Mouse (Mus musculus): Measurements from ENCODE around the gene Eif2ak1. TPM values are rescaled to one million over a fixed set of nuclear protein-coding genes. Genes with fewer than 3 reads are reported as not detected.
A peak's percentile ranks its signal among the peaks of the same experiment; 100 is the strongest.

The Eif2ak1 gene
- polyA plus RNA-seq, 1 experiment from 2014 or later, result 42.4 TPM

GRCm38 (mm10) chr5:143811653-143812052 is 5.9 kb upstream of the Eif2ak1 start:
- H3K4me3 ChIP-seq (ENCODE audit: low read depth, low read length), result no peak overlapping the region
- no peak overlapping the region for H3K27ac ChIP-seq (ENCODE audit: low read depth)
- H3K4me2 ChIP-seq, result no peak overlapping the region
- no peaks in the 10 kb centered on the region for H3K9me3 ChIP-seq (ENCODE audit: low read depth, low read length)
- no peak for ATAC-seq (ENCODE audit: insufficient read depth)
- H3K9ac ChIP-seq, result no peak overlapping the region
- no peaks in the 10 kb centered on the region for H3K4me1 ChIP-seq (ENCODE audit: insufficient read depth)
- H3K36me3 ChIP-seq (ENCODE audit: insufficient read depth), result no peaks in the 10 kb centered on the region
- DNase-seq, result no peak
- no peak for TF ChIP-seq CTCF (IDR thresholded peaks at IDR 0.05; ENCODE audit: low read depth)
- 80% methylated on average over 5 of the region's 5 CpGs for WGBS
- no peaks in the 10 kb centered on the region for H3K27me3 ChIP-seq (ENCODE audit: insufficient read depth, low read length)

DNA sequence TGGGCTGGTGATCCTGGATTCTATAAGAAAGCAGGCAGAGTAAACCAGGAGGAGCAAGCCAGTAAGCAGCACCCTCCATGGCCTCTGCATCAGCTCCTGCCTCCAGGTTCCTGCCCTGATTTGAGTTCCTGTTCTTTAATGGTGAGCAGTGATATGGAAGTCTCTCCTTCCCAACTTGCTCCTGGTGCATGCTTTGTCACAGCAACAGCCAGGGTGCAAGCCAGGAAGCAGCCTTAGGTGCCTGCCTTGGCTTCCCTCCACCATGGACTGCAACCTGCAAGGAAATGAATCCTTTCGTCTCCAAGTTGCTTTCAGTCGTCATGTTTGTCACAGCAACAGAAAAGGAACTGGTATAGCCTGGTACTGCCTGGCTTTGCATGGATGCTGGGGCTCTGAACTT is 3.0 kb upstream of the Eif2ak1 start:
- Histone ChIP-seq H3K27me3 (ENCODE audit: insufficient read depth, low read length) (no peaks in the 10 kb centered on the region), H3K9ac (no peak overlapping the region), H3K27ac (ENCODE audit: low read depth) (no peak overlapping the region), H3K9me3 (ENCODE audit: low read depth, low read length) (no peaks in the 10 kb centered on the region), H3K4me2 (no peak overlapping the region), H3K4me1 (ENCODE audit: insufficient read depth) (no peaks in the 10 kb centered on the region), H3K36me3 (ENCODE audit: insufficient read depth) (no peaks in the 10 kb centered on the region), H3K4me3 (ENCODE audit: low read depth, low read length) (no peak overlapping the region)
- TF ChIP-seq CTCF (IDR thresholded peaks at IDR 0.05; ENCODE audit: low read depth), result no peak
- ATAC-seq (ENCODE audit: insufficient read depth) (no peak), DNase-seq (no peak)
- 71% methylated on average over 2 of the region's 2 CpGs for WGBS

- Histone ChIP-seq H3K27me3 (ENCODE audit: insufficient read depth, low read length) (no peaks in the 10 kb centered on the region), H3K9me3 (ENCODE audit: low read depth, low read length) (no peaks in the 10 kb centered on the region), H3K36me3 (ENCODE audit: insufficient read depth) (no peaks in the 10 kb centered on the region), H3K27ac (ENCODE audit: low read depth) (no peak overlapping the region; the same call in 1 of the 2 replicates), H3K4me2 (peak overlapping the region; percentile 69), H3K9ac (peak overlapping the region; percentile 83), H3K4me3 (ENCODE audit: low read depth, low read length) (peak overlapping the region; percentile 81), H3K4me1 (ENCODE audit: insufficient read depth) (no peaks in the 10 kb centered on the region)
- DNase-seq (no peak), ATAC-seq (ENCODE audit: insufficient read depth) (peak; percentile 76)
- TF ChIP-seq CTCF (IDR thresholded peaks at IDR 0.05; ENCODE audit: low read depth), result no peak
- under 1% methylated on average over 32 of the region's 32 CpGs for WGBS
Measured at GRCm38 (mm10) chr5:143817931-143818311, 333 bp downstream of the Eif2ak1 start.

DNA sequence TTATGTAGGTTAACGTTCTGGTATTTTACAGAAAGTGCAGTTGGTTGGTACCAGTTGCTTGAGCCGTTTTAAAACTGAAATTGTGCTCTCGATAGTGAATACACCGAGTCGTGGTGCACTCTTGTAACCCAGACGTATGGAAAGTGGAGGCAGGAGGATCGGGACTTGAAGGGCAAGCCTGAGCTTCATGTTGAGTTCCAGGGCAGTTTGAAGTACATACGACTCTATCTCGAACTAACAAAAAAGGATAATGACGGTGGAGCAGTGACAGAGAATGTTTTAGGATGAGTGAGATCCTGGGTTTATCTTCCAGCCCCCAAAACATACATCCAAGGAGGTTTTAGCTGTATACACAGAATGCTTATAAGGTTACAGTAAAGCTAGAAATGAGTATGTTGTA is 873 bp downstream of the Eif2ak1 start:
- ATAC-seq (ENCODE audit: insufficient read depth) (no peak), DNase-seq (no peak)
- Histone ChIP-seq H3K4me2 (peak overlapping the region; percentile 69), H3K27me3 (ENCODE audit: insufficient read depth, low read length) (no peaks in the 10 kb centered on the region), H3K4me1 (ENCODE audit: insufficient read depth) (no peaks in the 10 kb centered on the region), H3K27ac (ENCODE audit: low read depth) (peak overlapping the region; percentile 7; the same call in 1 of the 2 replicates), H3K9ac (peak overlapping the region; percentile 83), H3K4me3 (ENCODE audit: low read depth, low read length) (peak overlapping the region; percentile 81), H3K9me3 (ENCODE audit: low read depth, low read length) (no peaks in the 10 kb centered on the region), H3K36me3 (ENCODE audit: insufficient read depth) (no peaks in the 10 kb centered on the region)
- WGBS, result 8% methylated on average over 10 of the region's 10 CpGs
- TF ChIP-seq CTCF (IDR thresholded peaks at IDR 0.05; ENCODE audit: low read depth), result no peak

DNA sequence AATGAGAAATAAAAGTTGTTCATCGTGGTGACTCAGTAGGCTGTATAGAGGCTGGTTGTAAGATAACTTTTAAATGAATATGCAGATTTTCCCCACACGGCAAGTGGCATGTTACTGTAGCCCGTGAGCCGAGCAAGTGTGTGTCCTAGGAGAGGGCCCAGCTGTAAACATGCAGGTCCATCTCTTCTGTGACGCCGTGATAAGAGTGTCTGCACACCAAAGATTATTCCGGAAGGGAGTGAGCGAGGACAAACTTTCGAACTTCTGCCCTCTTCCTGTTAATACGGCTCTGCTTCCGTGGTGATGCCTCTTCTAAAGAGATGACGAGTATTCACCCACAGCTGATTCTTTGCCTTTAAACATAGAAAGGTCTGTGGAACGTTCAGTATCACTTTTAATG is 1.4 kb downstream of the Eif2ak1 start:
- peak overlapping the region; percentile 81 for H3K4me3 ChIP-seq (ENCODE audit: low read depth, low read length)
- DNase-seq (no peak), ATAC-seq (ENCODE audit: insufficient read depth) (no peak; the same call in 1 of the 2 replicates)
- H3K4me2 ChIP-seq, result peak overlapping the region; percentile 69
- no peaks in the 10 kb centered on the region for H3K4me1 ChIP-seq (ENCODE audit: insufficient read depth)
- H3K36me3 ChIP-seq (ENCODE audit: insufficient read depth), result no peaks in the 10 kb centered on the region
- no peaks in the 10 kb centered on the region for H3K27me3 ChIP-seq (ENCODE audit: insufficient read depth, low read length)
- H3K9me3 ChIP-seq (ENCODE audit: low read depth, low read length), result no peaks in the 10 kb centered on the region
- H3K27ac ChIP-seq (ENCODE audit: low read depth), result peak overlapping the region; percentile 49; the same call in 1 of the 2 replicates
- 44% methylated on average over 13 of the region's 13 CpGs for WGBS
- peak overlapping the region; percentile 32; the same call in 1 of the 2 replicates for H3K9ac ChIP-seq
- no peak for TF ChIP-seq CTCF (IDR thresholded peaks at IDR 0.05; ENCODE audit: low read depth)

DNA sequence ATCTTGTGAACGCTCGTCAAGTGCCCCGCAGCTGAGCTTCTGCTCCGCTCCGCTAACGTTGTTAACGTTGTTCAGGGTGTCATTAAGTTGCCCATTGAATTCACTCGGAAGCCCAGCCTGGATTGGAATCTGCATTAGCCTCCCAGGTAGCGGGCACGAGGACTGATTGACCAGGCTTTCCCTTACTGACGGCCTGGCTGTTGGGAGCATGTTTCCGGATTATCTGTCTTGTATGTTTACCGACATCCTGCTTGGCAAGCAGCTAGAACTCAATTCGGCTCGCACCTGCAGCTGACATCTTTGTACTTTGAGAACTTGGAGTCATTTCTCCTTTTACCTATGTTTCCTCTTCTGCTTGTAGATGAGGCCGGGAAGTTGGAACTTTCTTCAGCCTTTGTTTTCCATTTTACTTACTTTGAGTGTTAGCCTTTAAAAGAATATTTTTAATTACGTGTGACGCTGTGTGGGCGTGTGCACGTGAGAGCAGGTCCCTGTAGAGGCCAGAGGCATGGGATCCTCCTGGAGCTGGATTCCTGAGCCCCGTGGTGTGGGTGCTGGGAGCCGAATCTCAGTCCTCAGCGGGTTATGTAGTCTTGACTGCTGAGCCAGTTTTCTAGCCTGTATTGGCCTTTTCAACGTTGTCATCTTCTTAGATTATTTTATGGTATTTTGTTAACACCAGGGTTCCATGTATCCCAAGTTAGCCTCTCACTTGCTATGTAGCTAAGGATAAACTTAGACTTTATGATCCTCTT is 2.5 kb downstream of the Eif2ak1 start:
- H3K27me3 ChIP-seq (ENCODE audit: insufficient read depth, low read length), result no peaks in the 10 kb centered on the region
- DNase-seq (no peak), ATAC-seq (ENCODE audit: insufficient read depth) (no peak)
- WGBS, result 85% methylated on average over 24 of the region's 24 CpGs
- no peak overlapping the region for H3K4me3 ChIP-seq (ENCODE audit: low read depth, low read length)
- H3K4me1 ChIP-seq (ENCODE audit: insufficient read depth), result no peaks in the 10 kb centered on the region
- H3K9me3 ChIP-seq (ENCODE audit: low read depth, low read length), result no peaks in the 10 kb centered on the region
- TF ChIP-seq CTCF (IDR thresholded peaks at IDR 0.05; ENCODE audit: low read depth), result no peak
- no peak overlapping the region for H3K9ac ChIP-seq
- no peak overlapping the region for H3K27ac ChIP-seq (ENCODE audit: low read depth)
- no peaks in the 10 kb centered on the region for H3K36me3 ChIP-seq (ENCODE audit: insufficient read depth)
- H3K4me2 ChIP-seq, result no peak overlapping the region

DNA sequence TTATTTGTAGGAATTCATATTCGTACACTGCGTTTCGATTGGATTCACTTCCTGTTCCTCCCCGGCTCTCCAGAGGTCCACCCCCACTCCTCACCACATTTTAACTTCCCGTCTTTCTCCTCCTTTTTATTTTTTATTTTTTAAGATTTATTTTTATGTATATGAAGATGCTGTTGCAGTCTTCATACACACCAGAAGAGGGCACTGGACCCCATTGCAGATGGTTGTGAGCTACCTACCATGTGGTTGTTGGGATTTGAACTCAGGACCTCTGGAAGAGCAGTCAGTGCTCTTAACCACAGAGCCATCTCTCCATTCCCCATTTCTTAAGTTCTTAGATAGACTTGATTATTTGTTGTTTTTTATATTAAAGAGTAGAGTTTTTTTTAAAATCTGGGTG is 3.2 kb downstream of the Eif2ak1 start:
- WGBS, result 94% methylated on average over 5 of the region's 5 CpGs
- no peak overlapping the region for H3K4me3 ChIP-seq (ENCODE audit: low read depth, low read length)
- H3K4me1 ChIP-seq (ENCODE audit: insufficient read depth), result no peaks in the 10 kb centered on the region
- ATAC-seq (ENCODE audit: insufficient read depth) (no peak), DNase-seq (no peak)
- 0 out of 2 replicates have a peak, but pooled peaks have one; percentile 4 for TF ChIP-seq CTCF (IDR thresholded peaks at IDR 0.05; ENCODE audit: low read depth)
- H3K36me3 ChIP-seq (ENCODE audit: insufficient read depth), result no peaks in the 10 kb centered on the region
- no peak overlapping the region for H3K27ac ChIP-seq (ENCODE audit: low read depth)
- no peaks in the 10 kb centered on the region for H3K27me3 ChIP-seq (ENCODE audit: insufficient read depth, low read length)
- H3K9me3 ChIP-seq (ENCODE audit: low read depth, low read length), result no peaks in the 10 kb centered on the region
- no peak overlapping the region for H3K9ac ChIP-seq
- no peak overlapping the region for H3K4me2 ChIP-seq

Measured in lung, embryonic 14.5 days (tissue).